Mouse (Mus musculus): ENCODE data around the gene Olfr1110.

The Olfr1110 gene

DNA sequence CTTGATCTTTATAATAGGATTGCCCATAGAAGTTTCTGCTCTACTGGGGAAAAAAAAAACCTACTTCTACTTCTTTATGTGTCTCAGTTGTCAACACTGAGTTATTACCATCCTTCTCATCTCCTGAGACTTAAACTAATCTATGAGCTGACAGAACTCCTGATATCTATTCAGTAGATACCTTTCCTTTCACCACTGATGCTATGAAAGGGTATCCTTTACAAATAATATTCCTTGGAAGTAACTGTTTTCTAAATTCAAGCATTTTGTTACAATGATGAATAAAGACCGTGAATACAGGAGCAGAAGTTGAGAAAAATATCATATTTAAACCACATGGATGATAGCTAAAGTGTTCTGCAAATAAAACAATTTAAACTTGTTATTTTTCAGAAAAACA is at the start of gene Olfr1110:
Gene Olfr1110, minus strand, starts transcription at position 101 of the 400 bp plus-strand sequence.
- no peak for DNase-seq (ENCODE audit: low read depth, low spot score)

DNA sequence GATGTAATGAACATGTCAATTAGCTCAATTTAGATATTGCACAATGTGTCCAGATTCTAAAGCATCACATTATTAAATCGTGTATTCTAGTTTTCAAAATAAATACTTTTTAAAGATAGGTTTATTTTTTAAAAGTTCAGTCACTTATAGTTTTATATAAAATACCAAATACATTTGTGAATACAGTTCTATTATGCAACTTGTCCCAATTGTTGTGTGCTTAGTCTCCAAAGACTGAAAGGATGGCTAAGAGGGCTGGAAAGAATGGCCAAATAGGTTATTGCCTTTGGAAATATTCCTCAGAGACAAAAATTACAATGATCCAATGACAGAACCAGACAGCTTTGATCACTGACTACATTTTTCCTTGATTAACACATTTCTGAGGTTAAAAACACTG is 47.4 kb upstream of the Olfr1110 start, which contains the start of gene Olfr1112:
Gene Olfr1112, plus strand, starts transcription at position 301 of the 400 bp plus-strand sequence.
- no peak for DNase-seq (ENCODE audit: low read depth, low spot score)

DNA sequence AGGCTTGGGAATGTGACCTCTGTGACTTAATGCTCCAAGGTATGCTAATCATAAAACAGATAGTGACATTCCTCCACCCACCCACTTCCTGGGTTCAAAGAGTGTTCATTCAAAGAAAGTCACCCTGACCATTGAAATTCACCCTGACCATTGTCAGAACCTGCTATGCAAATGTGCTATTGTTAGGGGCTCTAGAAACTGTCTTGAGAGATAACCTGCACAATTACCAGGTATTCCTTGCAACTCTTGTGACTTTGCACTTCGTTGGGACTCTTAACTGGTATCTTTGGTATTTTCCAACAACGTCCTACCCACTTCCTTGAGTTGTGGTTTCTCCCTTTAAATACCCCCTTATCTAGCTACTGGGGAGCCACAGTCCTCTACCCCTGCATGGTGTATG is 27.6 kb upstream of the Olfr1110 start:
- peak; percentile 31 for DNase-seq (ENCODE audit: low read depth, low spot score)

DNA sequence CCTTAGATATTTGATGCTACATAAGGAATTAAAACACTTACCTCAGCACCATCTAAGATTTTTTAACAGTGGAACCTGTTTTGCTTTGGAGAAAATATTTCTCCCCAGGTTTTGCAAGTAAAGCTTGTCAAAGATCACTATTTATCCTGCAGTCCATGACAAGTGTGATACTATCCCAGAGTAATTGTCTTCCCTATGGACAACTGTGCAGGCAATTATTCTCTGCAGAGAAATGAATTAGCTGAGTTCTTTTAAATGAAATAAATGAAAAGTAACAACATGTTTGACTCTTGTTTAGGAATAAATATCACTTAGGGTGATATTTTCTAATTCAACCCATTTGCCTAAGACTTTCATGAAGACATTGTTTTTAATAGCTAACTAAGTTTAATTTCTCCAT is 12.4 kb upstream of the Olfr1110 start, which contains the start of gene Olfr1111:
Gene Olfr1111, minus strand, starts transcription at position 101 of the 400 bp plus-strand sequence.
- DNase-seq (ENCODE audit: low read depth, low spot score) = no peak

GRCm38 (mm10) chr2:87114467-87114866 is 25.6 kb downstream of the Olfr1110 start, which contains the start of gene Olfr259:
Gene Olfr259, minus strand, starts transcription at chr2:87114567.
- DNase-seq (ENCODE audit: low read depth, low spot score) = no peak

- DNase-seq (ENCODE audit: low read depth, low spot score) = no peak
These were observed 44.2 kb downstream of the Olfr1110 start, which contains the start of gene Olfr1109 for GRCm38 (mm10) chr2:87095908-87096307. Gene Olfr1109, minus strand, starts transcription at chr2:87096008.
